In genomic region chr5:37971724-37972123, GRCm38 (mm10) we compare ENCODE assay signal across 18 mouse cellular contexts.
DNase-seq lines count a peak whose midpoint lies in the region; ATAC-seq lines count a peak whose summit lies in the region.
"Had no signal": no experiment of that assay in that cellular context is flagged by ENCODE, and none has a peak within 500 bp of the region (broad histone marks: within the 10 kb centered on the region; RNA-seq: fewer than 3 reads in every experiment).

No protein-coding gene starts in this region.

- no peaks in the 10 kb centered on the region; the same call in 1 of the 2 replicates for H3K9me3 ChIP-seq in heart, embryonic 12.5 days (replicated peaks)
- no peaks in the 10 kb centered on the region for H3K9me3 ChIP-seq in limb, embryonic 10.5 days (replicated peaks)
- H3K9me3 ChIP-seq: hindbrain, embryonic 10.5 days; midbrain, embryonic 12.5 days; neural tube, embryonic 15.5 days had no signal

- H3K9ac ChIP-seq in heart, embryonic 12.5 days, result no peak overlapping the region
- H3K9ac ChIP-seq: midbrain, embryonic 12.5 days; neural tube, embryonic 15.5 days had no signal

- peaks cover 18% of the 10 kb centered on the region for H3K4me1 ChIP-seq in heart, embryonic 12.5 days (replicated peaks)
- peaks cover 64% of the 10 kb centered on the region for H3K4me1 ChIP-seq in limb, embryonic 10.5 days

- H3K27me3 ChIP-seq in heart, embryonic 12.5 days (replicated peaks), result peaks cover 33% of the 10 kb centered on the region
- H3K27me3 ChIP-seq in limb, embryonic 10.5 days (ENCODE audit: low read depth, poor library complexity, severe bottlenecking), result peaks cover 36% of the 10 kb centered on the region

- no peak overlapping the region for H3K4me3 ChIP-seq in heart, embryonic 12.5 days
- no peak overlapping the region for H3K4me3 ChIP-seq in limb, embryonic 10.5 days
- H3K4me3 ChIP-seq: hindbrain, embryonic 10.5 days; midbrain, embryonic 12.5 days; neural tube, embryonic 15.5 days had no signal

- H3K36me3 ChIP-seq in heart, embryonic 12.5 days, result no peaks in the 10 kb centered on the region
- no peaks in the 10 kb centered on the region for H3K36me3 ChIP-seq in limb, embryonic 10.5 days
- H3K36me3 ChIP-seq: hindbrain, embryonic 10.5 days; midbrain, embryonic 12.5 days; neural tube, embryonic 15.5 days had no signal

- no peak for DNase-seq in heart, postnatal 4 days
- peak; percentile 85 for DNase-seq in A20 (ENCODE audit: low read depth, low spot score)
- peak; percentile 12 for DNase-seq in ES-CJ7 (ENCODE audit: low read depth, low spot score)
- peak; percentile 29 for DNase-seq in limb, embryonic 10.5 days (ENCODE audit: low spot score)
- DNase-seq in spleen, postnatal 36 days (ENCODE audit: low spot score in 2 of 2), result no peak
- no peak for DNase-seq in frontal cortex, postnatal 25 days (ENCODE audit: low spot score in 2 of 2)
- DNase-seq: adrenal gland, postnatal 25 days; cerebellum, adult 8-10 months; gastrocnemius, postnatal 25 days; kidney, adult 9 months; lung, adult 2 months; right cerebral cortex, postnatal 25 days; thymus, adult 18-20 months had no signal

- H3K4me2 ChIP-seq in heart, embryonic 12.5 days, result peak overlapping the region; percentile 19; the same call in 1 of the 2 replicates
- H3K4me2 ChIP-seq: midbrain, embryonic 12.5 days; neural tube, embryonic 15.5 days had no signal

- WGBS in heart, embryonic 12.5 days, result 47% methylated on average over 11 of the region's 11 CpGs
- 71% methylated on average over 11 of the region's 11 CpGs for WGBS in limb, embryonic 10.5 days

- ATAC-seq in heart, embryonic 12.5 days (ENCODE audit: insufficient number of reproducible peaks, low FRiP score), result no peak

- H3K27ac ChIP-seq in heart, embryonic 12.5 days (ENCODE audit: poor library complexity, severe bottlenecking), result no peak overlapping the region
- H3K27ac ChIP-seq in limb, embryonic 10.5 days, result peak overlapping the region; percentile 8; the same call in 1 of the 2 replicates
- H3K27ac ChIP-seq: hindbrain, embryonic 10.5 days; macrophage; midbrain, embryonic 12.5 days; neural tube, embryonic 15.5 days had no signal

Comparison
In these comparisons a context has a peak if more than half of its experiments do, and no peak if none do; other contexts are left out.
1. DNase-seq: peak in A20 (single experiment), ES-CJ7 (single experiment) and limb, embryonic 10.5 days (single experiment); none in heart, postnatal 4 days (single experiment), spleen, postnatal 36 days (0 of 2) and frontal cortex, postnatal 25 days (0 of 2).